8 mouse cellular contexts compared by ENCODE assay signal in genomic region chr10:61452645-61453044, GRCm38 (mm10). TPM values are rescaled to one million over a fixed set of nuclear protein-coding genes. Genes with fewer than 3 reads are reported as not detected.
DNase-seq lines count a peak whose midpoint lies in the region; ATAC-seq lines count a peak whose summit lies in the region.

Eif4ebp2 (minus strand) TSS chr10:61452661.

- peak; percentile 98 for DNase-seq in adipocyte (ENCODE audit: low spot score)
- peak; percentile 99 for DNase-seq in embryo, embryonic 10 days (ENCODE audit: low spot score)
- peak; percentile 98 for DNase-seq in gastrocnemius, postnatal 10 days
- peak; percentile 99 for DNase-seq in induced T-regulatory cell, adult 2 months (ENCODE audit: low read depth)
- DNase-seq in left cerebral cortex, adult 9 months (ENCODE audit: low spot score in 2 of 2), result peak; percentile 93 to 99
- DNase-seq in right cerebral cortex, postnatal 14 days, result peak; percentile 97
- peak; percentile 99 for DNase-seq in urinary bladder, postnatal 36 days (ENCODE audit: low spot score in 2 of 2)

- ATAC-seq in megakaryocyte progenitor cell, adult 5-6 weeks (replicated peaks; ENCODE audit: poor library complexity), result peak; percentile 98

RNA-seq across cellular contexts. Expression of gene Eif4ebp2, which starts in this region (rescaled TPM):
- total RNA-seq in gastrocnemius, postnatal 10 days (2021), result 100 to 1,000 TPM; 103 to 109 TPM
- 154 TPM in 2 replicates for total RNA-seq in megakaryocyte progenitor cell, adult 5-6 weeks (2015)
- total RNA-seq in megakaryocyte progenitor cell, adult 5-6 weeks (2017), result 11.2 and 12.1 TPM in 2 replicates

Comparison
In these comparisons a context has a peak if more than half of its experiments do, and no peak if none do; other contexts are left out.
1. Peak in every context shown above with its lines: DNase-seq and ATAC-seq.